Mouse (Mus musculus) myocyte (in vitro differentiated cells): ENCODE measurements at regions not wholly inside any gene's neighbourhood (a gene's known extent, or its start where the extent isn't known, plus 50 kb on each side); places are given as distances from the start of the nearest gene placed in this dataset.

Experiments
- E2F4 ChIP-seq: IDR thresholded peaks from one replicate; pipeline ENCODE4 v1.6.1; 2011; ENCODE audit warnings: mild to moderate bottlenecking, control low read depth, moderate library complexity; ENCODE audit not compliant: insufficient read depth
- MAX ChIP-seq: IDR thresholded peaks from one replicate; pipeline ENCODE4 v1.6.1; 2011; ENCODE audit warnings: low read depth, mild to moderate bottlenecking, control low read depth
- POLR2A ChIP-seq: IDR thresholded peaks from one replicate; pipeline ENCODE4 v1.6.1; 2011; ENCODE audit warnings: low read depth, mild to moderate bottlenecking, control low read depth, moderate library complexity; ENCODE audit not compliant: insufficient read length
- POLR2AphosphoS2 ChIP-seq: IDR thresholded peaks from one replicate; pipeline ENCODE4 v1.6.1; 2011; ENCODE audit warnings: low read depth, control low read depth; ENCODE audit not compliant: insufficient read length
- REST ChIP-seq: IDR thresholded peaks from one replicate; pipeline ENCODE4 v1.6.1; 2011; ENCODE audit warnings: mild to moderate bottlenecking, control low read depth, moderate library complexity; ENCODE audit not compliant: insufficient read depth, insufficient read length
- SRF ChIP-seq: IDR thresholded peaks from one replicate; pipeline ENCODE4 v1.6.1; 2011; ENCODE audit warnings: low read depth; ENCODE audit not compliant: control insufficient read depth, insufficient read length
- TCF12 ChIP-seq: IDR thresholded peaks from one replicate; pipeline ENCODE4 v1.6.1; 2011; ENCODE audit warnings: mild to moderate bottlenecking, control low read depth; ENCODE audit not compliant: poor library complexity, insufficient read depth, severe bottlenecking
- TCF3 ChIP-seq: IDR thresholded peaks from one replicate; pipeline ENCODE4 v1.6.1; 2011; ENCODE audit warnings: low read depth, control low read depth; ENCODE audit not compliant: insufficient read length

DNA sequence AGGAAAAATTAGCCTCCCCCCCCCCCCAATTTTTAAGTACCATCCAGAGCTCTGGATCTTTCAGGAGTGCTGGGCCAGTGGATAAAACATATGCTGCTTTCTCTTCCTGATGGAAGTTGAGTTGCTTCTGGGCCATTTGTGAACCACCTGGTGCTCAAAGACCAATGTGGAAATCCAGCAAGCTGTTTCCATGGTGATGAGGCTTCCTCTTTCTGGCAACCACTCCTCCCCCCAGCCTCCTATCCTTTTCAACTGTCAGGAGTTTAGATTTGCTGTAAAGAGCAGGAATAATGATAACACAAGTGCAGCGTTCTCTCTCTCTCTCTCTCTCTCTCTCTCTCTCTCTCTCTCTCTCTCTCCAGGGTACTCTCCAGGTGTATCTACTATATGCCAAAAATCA is 141.8 kb upstream of the Smlr1 start:
- TF ChIP-seq POLR2A (no peak), TCF12 (no peak), E2F4 (no peak), MAX (no peak), POLR2AphosphoS2 (no peak), SRF (no peak), REST (no peak), TCF3 (no peak)
